Mouse (Mus musculus) intestine, embryonic 16.5 days (tissue): ENCODE data around the gene Aup1. TPM values are rescaled to one million over a fixed set of nuclear protein-coding genes. Genes with fewer than 3 reads are reported as not detected.

ENCODE experiments used
- ATAC-seq: fragments of 200-750 bp; cut with Nextera tagmentation; 2 replicates; pipeline ENCODE4 v1.8.0; 2017; ENCODE audit warnings: moderate TSS enrichment, moderate library complexity
- H3K27ac ChIP-seq: fragments of 300-500 bp; sonication (generic); 2 replicates; pipeline ENCODE4 v1.5.1; 2014; ENCODE audit warnings: mild to moderate bottlenecking, low read length
- H3K27me3 ChIP-seq: fragments of 300-500 bp; sonication (generic); replicated peaks from 2 replicates; pipeline ENCODE4 v1.6.1; 2014; ENCODE audit warnings: low read length, control low read depth, mixed read lengths; ENCODE audit not compliant: control insufficient read depth, insufficient read depth
- H3K36me3 ChIP-seq: fragments of 300-500 bp; sonication (generic); 2 replicates; pipeline ENCODE4 v1.6.1; 2014; ENCODE audit warnings: low read length, control low read depth; ENCODE audit not compliant: control insufficient read depth, insufficient read depth
- H3K4me1 ChIP-seq: fragments of 300-500 bp; sonication (generic); 2 replicates; pipeline ENCODE4 v1.6.1; 2014; ENCODE audit warnings: low read length, control low read depth, mixed read lengths; ENCODE audit not compliant: control insufficient read depth, insufficient read depth
- H3K4me2 ChIP-seq: fragments of 300-500 bp; sonication (generic); 2 replicates; pipeline ENCODE4 v1.6.1; 2014; ENCODE audit warnings: low read depth, low read length, control low read depth
- H3K4me3 ChIP-seq: fragments of 300-500 bp; sonication (generic); 2 replicates; pipeline ENCODE4 v1.5.1; 2014; ENCODE audit warnings: mild to moderate bottlenecking, low read length
- H3K9ac ChIP-seq: fragments of 300-500 bp; sonication (generic); 2 replicates; pipeline ENCODE4 v1.6.1; 2014; ENCODE audit warnings: low read depth, low read length
- H3K9me3 ChIP-seq: fragments of 300-500 bp; sonication (generic); 2 replicates; pipeline ENCODE4 v1.6.1; 2016; ENCODE audit warnings: low read length, control low read depth; ENCODE audit not compliant: control insufficient read depth
- WGBS: fragments of 180-500 bp; shearing (Covaris S2); extraction: QIAGEN DNeasy Blood & Tissue Kit; methylation state at CpG from one replicate; pipeline ENCODE4 v1.1.7; 2014; 5-methylcytosine and 5-hydroxymethylcytosine counted together
- microRNA counts: library from miRNA; unstranded; fragments of <30 nt; microRNA quantifications from one replicate; lab custom pipeline; 2016
- microRNA-seq: library from miRNA; unstranded; fragments of <30 nt; microRNA quantifications from one replicate; pipeline ENCODE4, GENCODE M21; 2016
- polyA plus RNA-seq: library from polyadenylated mRNA; unstranded; fragments of >200 nt; fragmentation: Nextera tagmentation; extraction: Ambion mirVana; gene quantifications from 2 replicates; pipeline ENCODE4 v1.2.1, GENCODE M21; 2015

Aup1 gene
- polyA plus RNA-seq, 1 experiment from 2014 or later, result 265 TPM

- Histone ChIP-seq H3K27ac (no peak overlapping the region), H3K4me1 (peaks cover 27% of the 10 kb centered on the region), H3K36me3 (no peaks in the 10 kb centered on the region), H3K4me3 (no peak overlapping the region), H3K27me3 (no peaks in the 10 kb centered on the region), H3K9me3 (no peaks in the 10 kb centered on the region), H3K9ac (no peak overlapping the region), H3K4me2 (no peak overlapping the region)
- WGBS, result 74% methylated on average over 4 of the region's 4 CpGs
- no peak for ATAC-seq
These were observed 49.8 kb downstream of the Aup1 start for GRCm38 (mm10) chr6:83104158-83104557.

MicroRNAs encoded within 50 kb of the gene (microRNA counts, 519-probe panel; counts per million panel counts)
- 1,672 counts per million, percentile 21 among the panel's probes with 10 or more counts for microRNA mmu-miR-3470a+mmu-miR-3470b (lab: Ali Mortazavi, UCI)

Small RNA genes within 50 kb of the gene (microRNA-seq; reads per million reads assigned to microRNA genes)
- not detected for gene Mir3470a
- not detected for gene Mir7040

Other genes with a start within 250 kb of the Aup1 start
- 1.2 and 1.5 TPM in 2 replicates for gene Sema4f, start 114.8 kb upstream of the Aup1 start, polyA plus RNA-seq
- 0.34 and 0.62 TPM in 2 replicates for gene M1ap, start 107.6 kb upstream of the Aup1 start, polyA plus RNA-seq
- gene Dok1, start 21.1 kb upstream of the Aup1 start, polyA plus RNA-seq, result 9.5 and 9.6 TPM in 2 replicates
- 11.3 and 11.9 TPM in 2 replicates for gene Loxl3, start 20.3 kb upstream of the Aup1 start, polyA plus RNA-seq
- 66.0 and 68.5 TPM in 2 replicates for gene Htra2, start 752 bp downstream of the Aup1 start, polyA plus RNA-seq
- gene Dqx1, start 3.3 kb downstream of the Aup1 start, polyA plus RNA-seq, result 24.0 and 28.7 TPM in 2 replicates
- gene Tlx2, start 15.8 kb downstream of the Aup1 start, polyA plus RNA-seq, result 9.3 and 10.4 TPM in 2 replicates
- gene Pcgf1, start 23.3 kb downstream of the Aup1 start, polyA plus RNA-seq, result 27.2 and 29.7 TPM in 2 replicates
- gene Lbx2, start 31.8 kb downstream of the Aup1 start, polyA plus RNA-seq, result 0.58 and 0.62 TPM in 2 replicates
- 1.7 and 3.0 TPM in 2 replicates for gene Ccdc142, start 47.1 kb downstream of the Aup1 start, polyA plus RNA-seq
- 1.7 and 2.0 TPM in 2 replicates for gene Gm42688, start 47.1 kb downstream of the Aup1 start, polyA plus RNA-seq
- 118 and 134 TPM in 2 replicates for gene Mrpl53, start 54.5 kb downstream of the Aup1 start, polyA plus RNA-seq
- 8.8 and 9.4 TPM in 2 replicates for gene Mogs, start 61.0 kb downstream of the Aup1 start, polyA plus RNA-seq
- 94.4 and 95.5 TPM in 2 replicates for gene Wbp1, start 67.0 kb downstream of the Aup1 start, polyA plus RNA-seq
- 8.2 and 8.8 TPM in 2 replicates for gene Ino80b, start 70.9 kb downstream of the Aup1 start, polyA plus RNA-seq
- gene Rtkn, start 80.9 kb downstream of the Aup1 start, polyA plus RNA-seq, result 24.4 and 26.1 TPM in 2 replicates
- 2.9 and 4.6 TPM in 2 replicates for gene Wdr54, start 101.9 kb downstream of the Aup1 start, polyA plus RNA-seq
- 1.9 and 2.4 TPM in 2 replicates for gene 1700003E16Rik, start 101.9 kb downstream of the Aup1 start, polyA plus RNA-seq
- 73.5 and 84.5 TPM in 2 replicates for gene Dctn1, start 111.4 kb downstream of the Aup1 start, polyA plus RNA-seq
- gene Slc4a5, start 165.3 kb downstream of the Aup1 start, polyA plus RNA-seq, result 0.56 and 1.2 TPM in 2 replicates